ENCODE assay signal across 8 mouse cellular contexts in the genomic region with DNA sequence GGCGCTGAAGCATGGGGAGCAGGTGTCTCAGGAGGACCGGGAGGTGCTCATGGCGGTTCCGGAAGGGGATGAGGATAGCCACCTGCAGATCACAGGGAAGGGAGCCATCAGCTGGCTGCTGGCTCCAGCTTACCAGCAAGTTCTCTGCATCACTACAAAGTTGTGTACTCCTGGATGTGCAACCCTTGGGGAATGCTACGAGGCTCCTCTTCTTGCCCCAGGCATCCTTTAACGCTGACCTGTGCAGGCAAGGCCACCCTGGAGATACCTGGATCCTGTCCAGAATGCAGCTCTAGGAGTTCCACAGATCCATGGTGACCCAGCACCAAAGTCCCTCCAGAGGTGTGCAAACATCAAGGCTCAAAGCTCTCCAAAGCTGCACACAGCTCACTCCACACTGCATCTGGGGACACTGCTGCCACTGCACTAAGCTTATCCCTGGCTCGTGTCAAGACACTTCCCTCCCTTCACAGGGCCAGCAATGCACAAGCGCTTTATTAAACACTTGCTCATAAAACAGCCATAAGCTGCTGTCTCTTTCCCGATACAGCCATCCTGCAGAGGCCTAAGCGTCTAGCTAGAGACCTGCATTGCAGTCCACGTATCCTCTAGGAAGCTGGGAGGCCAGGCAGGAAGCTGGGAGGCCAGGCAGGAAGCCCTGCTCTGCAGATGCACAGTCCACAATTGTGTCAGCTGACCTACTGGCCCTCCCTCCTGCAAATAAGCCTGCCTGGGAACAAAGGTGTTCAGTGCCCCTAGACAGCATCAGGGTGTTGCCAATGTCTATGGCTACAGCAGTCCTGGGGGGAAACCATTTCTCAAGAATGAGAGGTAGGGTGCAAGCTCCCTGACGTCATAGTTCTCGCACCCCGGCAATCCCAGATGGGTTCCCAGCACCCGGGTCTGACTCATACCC. TPM values are rescaled to one million over a fixed set of nuclear protein-coding genes. Genes with fewer than 3 reads are reported as not detected.
DNase-seq lines count a peak whose midpoint lies in the region; ATAC-seq lines count a peak whose summit lies in the region.

No protein-coding gene starts in this region.

- H3K27ac ChIP-seq in embryonic facial prominence, embryonic 10.5 days (replicated peaks), result peak overlapping the region; percentile 65
- H3K27ac ChIP-seq in intestine, embryonic 14.5 days (ENCODE audit: low read depth), result peak overlapping the region; percentile 48; the same call in 1 of the 2 replicates
- H3K27ac ChIP-seq in limb, embryonic 13.5 days, result peak overlapping the region; percentile 35

- peaks cover 71% of the 10 kb centered on the region for H3K36me3 ChIP-seq in embryonic facial prominence, embryonic 10.5 days (replicated peaks)
- peaks cover 38% of the 10 kb centered on the region for H3K36me3 ChIP-seq in intestine, embryonic 14.5 days (ENCODE audit: control insufficient read depth, insufficient read depth, low read length)
- H3K36me3 ChIP-seq in limb, embryonic 13.5 days, result peaks cover 53% of the 10 kb centered on the region

- no peak overlapping the region for H3K4me3 ChIP-seq in embryonic facial prominence, embryonic 10.5 days
- H3K4me3 ChIP-seq in intestine, embryonic 14.5 days (ENCODE audit: low read depth, low read length), result no peak overlapping the region
- H3K4me3 ChIP-seq in limb, embryonic 13.5 days, result no peak overlapping the region

- ATAC-seq in intestine, embryonic 14.5 days (replicated peaks; ENCODE audit: low FRiP score, low TSS enrichment, low read depth), result peak; percentile 41; the same call in 1 of the 2 replicates
- ATAC-seq in limb, embryonic 13.5 days (ENCODE audit: low FRiP score, low read depth), result peak; percentile 52; the same call in 1 of the 2 replicates
- no peak for ATAC-seq in inflammation-experienced regulatory T-cells, adult 6 months

- intact Hi-C loops in gastrocnemius, postnatal 14 days (cut with DNase I; ENCODE audit: low total_unique reads), result no loop called here

- peak overlapping the region; percentile 38 for H3K4me2 ChIP-seq in intestine, embryonic 14.5 days (ENCODE audit: low read length)
- peak overlapping the region; percentile 50 for H3K4me2 ChIP-seq in limb, embryonic 13.5 days (replicated peaks)

- peak; percentile 6 for DNase-seq in gastrocnemius, postnatal 25 days
- no peak for DNase-seq in gastrocnemius, postnatal 14 days
- peak; percentile 41 for DNase-seq in adrenal gland, adult 2 months
- DNase-seq in embryonic facial prominence, embryonic 10.5 days (ENCODE audit: low spot score), result no peak
- DNase-seq in intestine, embryonic 14.5 days (ENCODE audit: low spot score), result peak; percentile 58
- no peak for DNase-seq in B cell, adult 2 months

- WGBS in embryonic facial prominence, embryonic 10.5 days, result 87% methylated on average over 15 of the region's 15 CpGs
- WGBS in intestine, embryonic 14.5 days, result 65% methylated on average over 15 of the region's 15 CpGs
- WGBS in limb, embryonic 13.5 days, result 69% methylated on average over 15 of the region's 15 CpGs

- H3K9me3 ChIP-seq in embryonic facial prominence, embryonic 10.5 days, result no peaks in the 10 kb centered on the region
- no peaks in the 10 kb centered on the region for H3K9me3 ChIP-seq in intestine, embryonic 14.5 days (ENCODE audit: control insufficient read depth, low read length)
- H3K9me3 ChIP-seq in limb, embryonic 13.5 days, result no peaks in the 10 kb centered on the region

- no peak overlapping the region; the same call in 1 of the 2 replicates for H3K9ac ChIP-seq in intestine, embryonic 14.5 days (ENCODE audit: low read length)
- H3K9ac ChIP-seq in limb, embryonic 13.5 days, result no peak overlapping the region; the same call in 1 of the 2 replicates

- H3K4me1 ChIP-seq in embryonic facial prominence, embryonic 10.5 days, result peaks cover 20% of the 10 kb centered on the region
- H3K4me1 ChIP-seq in intestine, embryonic 14.5 days (replicated peaks; ENCODE audit: control insufficient read depth, insufficient read depth, low read length), result peaks cover 12% of the 10 kb centered on the region
- peaks cover 21% of the 10 kb centered on the region for H3K4me1 ChIP-seq in limb, embryonic 13.5 days

- H3K27me3 ChIP-seq in embryonic facial prominence, embryonic 10.5 days (replicated peaks; ENCODE audit: low read depth, poor library complexity, severe bottlenecking), result no peaks in the 10 kb centered on the region
- no peaks in the 10 kb centered on the region for H3K27me3 ChIP-seq in intestine, embryonic 14.5 days (replicated peaks; ENCODE audit: control insufficient read depth, insufficient read depth, low read length)
- H3K27me3 ChIP-seq in limb, embryonic 13.5 days, result no peaks in the 10 kb centered on the region

RNA-seq across cellular contexts. Expression of a gene that starts 42.1 kb away (rescaled TPM):
- total RNA-seq in gastrocnemius, postnatal 25 days (2021), result 1 to 10 TPM; 9.8 to 10.0 TPM
- total RNA-seq in gastrocnemius, postnatal 14 days (2021), result 10 to 100 TPM; 15.0 to 17.6 TPM
- 100 to 1,000 TPM in 1 of 2 experiments, 10 to 100 TPM in 1; 92.7 to 113 TPM for total RNA-seq in adrenal gland, adult 2 months (2021)
- polyA plus RNA-seq in adrenal gland, adult 2 months (2012; rRNA removed), result 43.9 and 47.6 TPM in 2 replicates
- 7.3 and 8.7 TPM in 2 replicates for polyA plus RNA-seq in embryonic facial prominence, embryonic 10.5 days (2016; fragmentation: Nextera tagmentation; extraction: Ambion mirVana)
- polyA plus RNA-seq in intestine, embryonic 14.5 days (2014; fragmentation: Nextera tagmentation; extraction: Ambion mirVana), result 9.6 and 10.6 TPM in 2 replicates
- polyA plus RNA-seq in limb, embryonic 13.5 days (2015; fragmentation: Nextera tagmentation; extraction: Ambion mirVana), result 10.1 and 13.9 TPM in 2 replicates
- 10 to 100 TPM in 1 of 3 experiments, 1 to 10 TPM in 2; 5.1 to 16.7 (median 5.2) TPM for polyA plus RNA-seq in inflammation-experienced regulatory T-cells, adult 6 months (2017; shearing (Covaris generic))

Comparison
In these comparisons a context has a peak if more than half of its experiments do, and no peak if none do; other contexts are left out.
1. DNase-seq: peak in gastrocnemius, postnatal 25 days (single experiment), adrenal gland, adult 2 months (single experiment) and intestine, embryonic 14.5 days (single experiment); none in gastrocnemius, postnatal 14 days (single experiment), embryonic facial prominence, embryonic 10.5 days (single experiment) and B cell, adult 2 months (0 of 2).
2. Peak in every context shown above with its lines, with median percentiles within 50 percentile points of each other: H3K27ac ChIP-seq.